Mouse (Mus musculus) olfactory bulb, adult 2 months (tissue): ENCODE measurements around the gene Ptprn2. TPM values are rescaled to one million over a fixed set of nuclear protein-coding genes. Genes with fewer than 3 reads are reported as not detected.

ENCODE experiments used
- H3K27ac ChIP-seq: fragments of 200-500 bp; 2 replicates; pipeline ENCODE4 v1.5.1; 2012; ENCODE audit warnings: low read depth, low read length; ENCODE audit not compliant: insufficient read depth
- H3K4me1 ChIP-seq: fragments of 200-500 bp; 2 replicates; pipeline ENCODE4 v1.6.1; 2012; ENCODE audit warnings: low read length; ENCODE audit not compliant: control insufficient read depth, insufficient read depth
- H3K4me3 ChIP-seq: fragments of 200-500 bp; 2 replicates; pipeline ENCODE4 v1.5.1; 2012; ENCODE audit warnings: mild to moderate bottlenecking, low read depth, low read length, moderate library complexity; ENCODE audit not compliant: insufficient read depth
- CTCF ChIP-seq: fragments of 200-500 bp; IDR thresholded peaks from 2 replicates; pipeline ENCODE4 v1.5.1; 2012; ENCODE audit warnings: low read depth, mild to moderate bottlenecking, low read length, moderate library complexity; ENCODE audit not compliant: insufficient read depth
- POLR2A ChIP-seq: fragments of 200-500 bp; IDR thresholded peaks from 2 replicates; pipeline ENCODE4 v1.6.1; 2012; ENCODE audit warnings: mild to moderate bottlenecking, low read depth, low read length, moderate library complexity; ENCODE audit not compliant: insufficient read depth
- WGBS: fragments of 180-500 bp; shearing (Covaris S2); methylation state at CpG from one replicate; pipeline ENCODE4 v1.1.7; 2018; 5-methylcytosine and 5-hydroxymethylcytosine counted together
- polyA plus RNA-seq: library from polyadenylated mRNA; stranded (reverse); fragments of >200 nt; gene quantifications from 2 replicates; pipeline ENCODE4 v1.2.4, GENCODE M21; 2012; ENCODE audit warnings: low replicate concordance; ENCODE audit not compliant: missing spikeins, insufficient read depth, insufficient read length

Ptprn2 gene
- polyA plus RNA-seq, 1 experiment = not detected

DNA sequence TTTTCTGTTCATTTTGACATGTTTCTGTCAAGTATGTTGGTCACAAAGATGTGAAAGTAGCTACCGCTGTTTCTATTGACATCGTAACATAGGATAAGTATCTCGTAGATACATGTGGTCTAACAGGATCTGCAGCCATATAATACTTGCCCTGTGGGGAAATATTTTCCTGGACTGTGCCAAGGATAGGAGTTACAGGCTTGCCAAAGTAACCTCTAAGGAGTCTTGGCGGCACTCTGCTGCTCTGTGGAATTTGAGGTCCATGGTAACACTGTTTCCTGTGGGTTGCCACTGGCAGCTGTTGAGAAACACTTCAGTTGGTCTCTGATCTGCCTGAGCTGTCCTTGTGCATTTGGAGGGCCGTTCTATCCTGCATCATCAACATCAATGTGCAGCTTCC lies 317.8 kb downstream of the Ptprn2 start:
- 91% methylated on average over 5 of the region's 5 CpGs for WGBS

DNA sequence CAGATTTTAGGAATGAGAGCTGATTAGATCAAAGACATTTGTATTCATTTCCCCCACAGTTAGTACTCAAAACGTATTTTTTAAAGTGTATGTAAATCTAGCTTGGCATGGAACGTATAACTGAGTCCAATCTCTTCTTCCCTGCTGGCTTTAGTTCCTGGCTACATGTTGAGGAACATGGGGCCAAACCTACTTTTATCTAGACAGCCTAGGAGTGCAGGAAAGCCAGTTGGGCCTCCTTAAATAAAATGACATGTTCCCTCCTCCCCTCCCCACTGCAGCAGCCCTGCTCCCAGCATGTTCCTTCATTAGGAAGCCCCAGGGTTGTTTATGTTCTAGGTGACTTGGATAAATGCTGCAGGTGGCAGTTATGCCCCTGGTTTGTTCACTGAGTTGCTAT lies 319.2 kb downstream of the Ptprn2 start:
- no peak overlapping the region for H3K27ac ChIP-seq
- peaks cover 7% of the 10 kb centered on the region for H3K4me1 ChIP-seq
- no peak overlapping the region for H3K4me3 ChIP-seq
- WGBS = 73% methylated on average over 2 of the region's 2 CpGs
- TF ChIP-seq POLR2A (no peak), CTCF (no peak)

More for the DNA sequence above, 317.8 kb downstream of the Ptprn2 start:
- TF ChIP-seq POLR2A (no peak), CTCF (no peak)
- no peak overlapping the region for H3K27ac ChIP-seq
- H3K4me1 ChIP-seq = peaks cover 7% of the 10 kb centered on the region
- no peak overlapping the region for H3K4me3 ChIP-seq

DNA sequence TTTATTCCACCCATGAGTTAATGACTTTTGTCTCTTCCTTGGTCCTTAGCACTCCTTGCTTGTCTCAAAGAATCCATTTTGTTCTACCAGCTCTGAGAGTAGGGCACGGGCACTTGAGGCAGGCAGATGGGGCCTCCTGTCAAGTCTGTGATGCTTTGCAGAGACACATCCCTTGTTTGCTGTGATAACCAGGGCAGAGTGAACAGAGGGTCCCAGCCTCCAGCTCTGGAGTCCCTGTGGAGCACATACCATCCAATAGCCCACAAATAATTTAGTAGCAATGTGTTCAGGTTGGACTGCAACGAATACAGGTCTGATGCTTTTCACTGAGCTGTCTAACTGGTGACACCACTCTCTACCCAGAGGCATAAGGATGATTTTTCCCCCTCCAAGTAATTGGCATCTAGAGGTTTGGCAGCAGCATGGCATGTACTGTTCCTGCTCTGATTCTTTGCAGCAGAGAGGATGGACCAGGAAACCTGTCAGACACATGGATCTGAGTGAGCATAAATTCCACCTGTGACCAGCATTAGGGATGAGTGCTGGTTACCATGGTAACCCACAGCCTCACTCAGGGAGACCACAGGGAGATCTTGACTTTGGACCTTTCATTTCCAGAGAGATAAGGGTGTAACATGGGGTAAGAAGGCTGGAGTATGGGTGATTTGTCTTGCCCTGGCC lies 319.7 kb downstream of the Ptprn2 start:
- no peak overlapping the region for H3K27ac ChIP-seq
- TF ChIP-seq CTCF (no peak), POLR2A (no peak)
- no peak overlapping the region for H3K4me3 ChIP-seq
- WGBS = 78% methylated on average over 2 of the region's 2 CpGs
- peaks cover 7% of the 10 kb centered on the region for H3K4me1 ChIP-seq

DNA sequence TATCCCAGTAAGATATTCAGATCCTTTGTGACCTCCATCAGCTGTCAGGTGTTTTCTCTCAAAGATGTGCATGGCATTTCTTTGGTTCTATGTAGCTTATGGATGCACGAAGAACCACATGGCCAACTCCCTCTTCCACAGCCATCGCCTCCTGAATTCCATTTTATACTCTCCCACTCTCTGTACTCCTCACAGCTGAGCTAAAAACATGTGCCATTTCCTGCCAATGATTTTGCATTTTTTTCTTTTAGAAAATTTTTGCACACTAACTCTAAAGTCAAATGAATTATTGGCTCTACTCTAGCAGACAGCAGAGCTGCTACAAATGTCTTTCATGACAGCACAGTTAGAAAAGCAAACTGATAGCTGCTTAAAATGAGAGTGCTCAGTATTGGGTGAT lies 320.6 kb downstream of the Ptprn2 start:
- Histone ChIP-seq H3K27ac (no peak overlapping the region), H3K4me3 (no peak overlapping the region), H3K4me1 (peaks cover 7% of the 10 kb centered on the region)
- TF ChIP-seq POLR2A = no peak
- no peak for TF ChIP-seq CTCF
- WGBS = 92% methylated on average over 2 of the region's 2 CpGs

DNA sequence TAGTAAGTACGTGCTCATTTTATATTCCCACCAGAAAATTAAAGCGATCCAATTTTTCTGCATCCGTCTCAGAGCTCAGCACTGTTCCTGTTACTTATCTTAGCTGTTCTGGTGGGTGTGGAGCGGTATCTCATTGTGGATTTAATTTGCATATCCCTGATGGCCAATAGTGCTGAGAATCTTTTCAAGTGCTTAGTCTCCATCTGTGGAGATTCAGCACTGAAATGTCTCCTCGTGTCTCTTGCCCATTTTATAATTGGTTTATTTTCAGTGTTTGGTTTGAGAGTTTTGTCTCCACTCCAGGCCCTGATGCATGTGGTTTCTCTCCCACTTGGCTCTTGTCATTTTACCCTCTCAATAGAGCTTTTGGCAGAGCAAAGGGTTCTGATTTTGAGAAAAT lies 327.5 kb downstream of the Ptprn2 start:
- Histone ChIP-seq H3K4me1 (peaks cover 1% of the 10 kb centered on the region; the same call in 1 of the 2 replicates), H3K27ac (no peak overlapping the region), H3K4me3 (no peak overlapping the region)
- TF ChIP-seq CTCF = no peak
- TF ChIP-seq POLR2A = no peak
- 59% methylated on average over 5 of the region's 5 CpGs for WGBS

DNA sequence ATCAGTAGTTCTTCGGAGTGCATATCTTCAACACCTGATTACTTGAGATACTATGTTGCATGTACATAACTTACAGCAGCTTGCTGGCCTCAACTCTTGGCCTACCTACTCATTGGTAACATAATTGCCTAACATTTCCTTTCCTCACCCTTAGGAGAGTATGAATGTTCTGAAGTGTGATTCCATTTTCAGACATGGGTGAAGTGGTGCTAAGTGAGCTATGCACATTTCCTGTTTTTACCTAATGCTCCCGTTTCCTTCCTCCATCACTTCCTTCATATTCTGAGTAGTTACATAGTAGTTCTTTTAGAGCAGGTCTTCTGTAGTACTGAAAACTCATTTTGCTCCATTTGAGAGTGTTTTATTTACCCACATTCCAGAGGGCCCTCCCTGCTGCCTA lies 334.3 kb downstream of the Ptprn2 start:
- TF ChIP-seq POLR2A (no peak), CTCF (no peak)
- 91% methylated on average over 2 of the region's 2 CpGs for WGBS

DNA sequence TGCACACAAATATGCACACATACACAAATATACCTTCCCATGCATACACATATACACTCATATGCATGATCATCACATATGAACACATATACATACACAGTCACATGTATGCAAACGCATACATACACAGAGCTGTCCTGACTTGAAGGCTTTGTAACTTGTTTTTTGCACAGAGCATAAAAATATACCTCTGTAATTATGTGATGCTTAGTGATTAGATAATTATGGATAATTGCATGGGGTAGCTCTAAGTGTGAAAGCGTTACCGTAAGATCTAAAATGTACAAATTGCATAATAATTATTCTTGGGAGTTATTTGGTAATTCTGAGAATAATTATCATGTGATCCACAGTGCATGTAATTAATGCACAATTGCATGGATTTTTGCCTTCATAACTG lies 337.8 kb downstream of the Ptprn2 start:
- peaks cover 7% of the 10 kb centered on the region for H3K4me1 ChIP-seq
- TF ChIP-seq CTCF = no peak
- TF ChIP-seq POLR2A = no peak
- WGBS = 29% methylated on average over 3 of the region's 3 CpGs

More for the DNA sequence above, 334.3 kb downstream of the Ptprn2 start:
- H3K4me3 ChIP-seq = no peak overlapping the region
- no peak overlapping the region for H3K27ac ChIP-seq
- H3K4me1 ChIP-seq = peaks cover 7% of the 10 kb centered on the region

DNA sequence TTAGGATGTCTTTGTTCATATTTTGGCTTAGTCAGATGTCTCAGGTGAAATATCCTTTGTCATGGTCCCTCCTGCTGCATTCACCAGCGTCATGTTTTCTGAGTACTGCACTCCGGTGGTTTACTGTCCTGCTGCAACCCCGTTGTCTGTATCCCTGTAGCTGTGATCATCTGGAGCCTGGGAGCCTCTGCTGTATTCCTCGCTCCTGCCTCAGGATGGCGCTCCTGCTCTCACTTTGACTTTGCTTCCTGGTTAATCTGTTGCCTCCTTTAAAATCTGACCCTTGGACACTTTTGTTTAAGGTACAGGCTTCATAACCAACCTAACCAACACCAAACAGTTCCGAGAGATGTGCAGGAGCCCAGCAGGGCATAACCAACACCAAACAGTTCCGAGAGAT lies 342.2 kb downstream of the Ptprn2 start:
- no peak for TF ChIP-seq POLR2A
- no peak for TF ChIP-seq CTCF
- Histone ChIP-seq H3K4me3 (no peak overlapping the region), H3K27ac (no peak overlapping the region), H3K4me1 (peaks cover 7% of the 10 kb centered on the region)
- WGBS = 74% methylated on average over 7 of the region's 7 CpGs

More for the DNA sequence above, 337.8 kb downstream of the Ptprn2 start:
- Histone ChIP-seq H3K4me3 (no peak overlapping the region), H3K27ac (no peak overlapping the region)

DNA sequence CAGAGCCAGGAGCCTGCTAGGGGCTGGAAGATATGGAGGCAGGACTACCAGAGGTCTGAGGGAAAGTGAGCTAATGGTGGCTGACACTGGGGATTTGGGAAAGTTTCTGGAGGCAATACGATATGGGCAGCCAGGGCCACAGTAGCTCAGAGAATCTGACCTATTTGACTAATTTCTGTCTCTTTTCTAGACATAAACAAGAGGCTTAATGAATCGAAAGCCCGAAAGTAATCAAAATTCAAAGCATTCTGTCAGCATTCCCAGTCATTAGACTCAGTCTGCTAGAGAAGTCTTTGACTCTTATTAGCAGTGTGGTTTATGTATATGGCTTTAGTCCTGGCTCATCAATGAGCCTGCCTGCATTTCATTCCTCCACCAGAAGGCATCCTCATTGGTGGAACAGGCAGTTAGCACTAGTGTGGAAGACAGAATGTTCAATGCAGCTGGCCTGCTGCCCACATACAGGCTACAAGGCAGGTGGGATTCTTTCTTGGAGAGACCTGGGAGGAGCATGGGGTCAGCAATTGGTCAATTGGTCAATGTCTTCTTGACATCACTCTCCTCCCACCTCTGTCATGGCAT lies 353.2 kb downstream of the Ptprn2 start:
- TF ChIP-seq CTCF (no peak), POLR2A (no peak)
- 77% methylated on average over 3 of the region's 3 CpGs for WGBS
- no peak overlapping the region for H3K4me3 ChIP-seq
- H3K27ac ChIP-seq = no peak overlapping the region
- H3K4me1 ChIP-seq = peaks cover 4% of the 10 kb centered on the region
